Mouse (Mus musculus): Measurements from ENCODE around the gene Nfic.

GRCm38 (mm10) chr10:81406504-81407440 lies 48.7 kb downstream of the Nfic start:
- TF ChIP-seq POLR2A (IDR thresholded peaks at IDR 0.05; ENCODE audit: borderline replicate concordance, low read depth, low read length) (no peak), CTCF (IDR thresholded peaks at IDR 0.05; ENCODE audit: low read depth, low read length) (no peak)
